Mouse (Mus musculus) layer of hippocampus, adult 9-11 months (tissue): ENCODE measurements around the gene Ccz1.
"Not testable (repeated sequence)": the region's sequence is repeated elsewhere in the genome, so short reads cannot be mapped to it uniquely, and the experiment has no call there.

Source experiments
- DNase-seq: peaks from one replicate; pipeline ENCODE4 v3.0.0; 2022

Ccz1 gene

GRCm38 (mm10) chr5:144014551-144015311 lies at the start of gene Ccz1:
Ccz1 (minus strand) TSS chr5:144014877.
- peak; percentile 83 for DNase-seq

- no peak for DNase-seq
Observed at GRCm38 (mm10) chr5:144064093-144064492, 49.4 kb upstream of the Ccz1 start.

DNA sequence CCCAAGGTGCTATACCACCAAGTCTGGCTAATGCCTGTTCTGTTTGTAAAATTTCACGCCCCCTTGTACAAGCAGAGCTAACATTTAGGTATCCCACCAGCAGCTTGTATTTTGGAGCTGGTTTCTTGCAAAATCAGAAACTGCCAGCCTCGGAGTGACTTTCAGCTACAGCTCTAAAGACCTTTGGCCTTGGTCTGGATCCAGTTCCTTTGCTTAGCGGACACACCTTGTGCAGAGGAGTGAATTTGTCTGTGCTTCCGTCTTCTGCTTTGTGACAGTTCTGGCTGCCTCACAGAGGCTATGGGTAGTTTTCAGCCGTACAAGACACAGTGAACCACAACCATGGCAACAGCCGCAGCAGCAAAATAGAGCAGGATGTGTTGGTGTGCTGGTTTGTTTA lies 39.7 kb upstream of the Ccz1 start:
- no peak for DNase-seq

DNA sequence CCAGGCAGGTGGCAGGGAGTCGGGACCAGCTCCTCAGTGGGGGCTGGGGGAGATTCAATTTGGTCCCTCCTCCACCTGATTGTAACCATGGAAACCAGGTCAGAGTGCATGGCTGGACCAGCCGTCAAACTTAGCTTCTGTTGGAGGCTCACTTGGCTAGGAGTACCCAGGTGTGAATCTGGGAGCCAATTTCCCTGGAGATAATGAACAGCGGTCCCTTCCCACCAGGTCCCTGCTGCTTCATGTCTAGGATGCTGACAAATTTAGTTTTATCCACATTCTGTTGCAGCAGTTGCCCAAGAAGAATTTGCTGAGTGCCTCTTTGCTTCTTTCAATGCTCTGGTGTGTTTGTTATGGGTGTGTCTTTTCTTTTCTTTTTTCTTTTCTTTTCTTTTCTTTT lies 38.8 kb upstream of the Ccz1 start:
- peak; percentile 25 for DNase-seq

DNA sequence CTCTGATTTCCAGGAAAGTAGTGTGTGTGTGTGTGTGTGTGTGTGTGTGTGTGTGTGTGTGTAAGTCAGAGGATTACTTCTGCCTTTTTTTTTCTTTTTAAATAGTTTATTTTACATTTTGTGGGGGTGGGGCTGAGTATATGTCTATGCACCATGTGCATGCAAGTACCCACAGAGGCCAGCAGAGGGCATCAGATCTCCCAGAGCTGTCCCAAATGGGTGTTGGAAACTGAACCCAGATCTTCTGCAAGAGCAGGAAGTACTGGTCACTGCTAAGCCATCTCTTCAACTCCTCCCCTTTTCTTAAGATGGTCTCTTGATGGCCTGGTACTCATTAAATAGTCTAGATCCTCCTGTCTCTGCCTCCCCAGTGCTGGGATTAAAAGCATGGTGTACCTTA lies 36.6 kb upstream of the Ccz1 start:
- no peak for DNase-seq

- DNase-seq, result no peak
Observed at GRCm38 (mm10) chr5:144049881-144050280, 35.2 kb upstream of the Ccz1 start.

DNA sequence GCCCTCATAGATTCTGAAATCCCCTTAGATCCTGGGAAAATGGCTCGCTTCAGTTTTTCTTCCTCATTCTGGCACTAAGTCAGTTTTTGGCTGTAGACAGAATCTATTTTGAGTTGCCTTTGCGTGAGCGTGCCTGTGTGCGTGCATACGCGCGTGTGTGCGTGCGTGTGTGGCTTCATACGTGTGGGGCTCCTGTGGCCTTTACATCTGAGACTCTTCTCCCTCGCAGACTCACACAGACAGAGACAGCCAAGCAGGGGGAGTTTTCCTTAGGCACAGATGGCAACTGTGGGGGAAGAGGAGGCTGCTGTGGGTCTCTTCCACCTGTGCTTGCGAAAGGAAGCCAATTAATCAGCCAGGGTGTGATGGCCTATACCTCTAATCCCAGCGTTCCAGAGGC lies 32.6 kb upstream of the Ccz1 start:
- DNase-seq, result peak; percentile 74

GRCm38 (mm10) chr5:144043166-144043565 lies 28.5 kb upstream of the Ccz1 start:
- no peak for DNase-seq

DNA sequence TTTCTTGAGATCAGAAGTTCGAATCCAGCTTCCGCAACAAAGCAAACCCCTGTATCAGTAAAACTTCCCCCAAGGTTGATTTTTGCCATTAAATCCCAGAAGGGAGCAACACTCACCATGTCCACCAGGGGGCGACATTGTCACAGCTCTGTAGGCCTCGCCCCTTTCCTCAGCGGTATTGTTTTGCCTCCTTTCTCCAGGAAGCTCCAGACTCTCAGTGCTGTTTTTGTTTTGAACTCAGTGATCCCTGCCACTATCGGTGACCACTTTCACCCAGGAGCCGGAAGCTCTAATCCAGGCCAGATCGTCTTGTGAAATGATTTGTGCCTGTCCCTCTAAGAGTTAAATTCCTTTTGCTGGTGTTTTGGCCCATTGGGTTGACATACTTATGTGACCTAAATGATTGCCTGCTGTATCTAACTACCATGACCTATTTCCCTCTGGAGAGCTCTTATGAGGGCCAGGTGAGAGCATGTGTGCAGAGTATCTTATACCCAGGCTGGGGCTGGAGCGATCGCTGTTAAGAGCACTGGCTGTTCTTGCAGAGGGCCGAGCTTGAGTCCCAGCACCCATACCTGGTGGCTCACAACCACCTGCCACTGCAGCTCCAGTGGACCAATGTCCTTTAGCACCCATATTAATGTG lies 26.2 kb upstream of the Ccz1 start:
- peak; percentile 49 for DNase-seq

DNA sequence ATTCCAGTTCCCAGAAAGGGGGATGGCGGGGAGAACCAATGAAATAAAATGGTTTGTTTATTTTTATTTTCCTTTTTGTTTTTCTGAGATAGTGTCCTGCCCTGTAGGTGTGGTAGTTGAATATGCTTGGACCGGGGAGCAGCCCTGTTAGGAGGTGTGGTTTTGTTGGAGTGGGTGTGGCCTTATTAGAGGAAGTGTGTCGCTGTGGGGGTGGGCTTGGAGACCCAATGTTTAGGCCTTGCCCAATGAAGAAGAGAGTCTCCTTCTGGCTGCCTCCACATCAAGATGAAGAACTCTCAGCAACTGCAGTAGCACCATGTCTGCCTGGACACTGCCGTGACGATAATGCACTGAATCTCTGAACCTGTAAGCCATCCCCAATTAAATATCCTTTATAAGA lies 25.2 kb upstream of the Ccz1 start:
- DNase-seq, result no peak

- DNase-seq, result no peak
Observed at GRCm38 (mm10) chr5:144039156-144039675, 24.5 kb upstream of the Ccz1 start.

GRCm38 (mm10) chr5:144036952-144037351 lies 22.3 kb upstream of the Ccz1 start:
- DNase-seq, result no peak

DNA sequence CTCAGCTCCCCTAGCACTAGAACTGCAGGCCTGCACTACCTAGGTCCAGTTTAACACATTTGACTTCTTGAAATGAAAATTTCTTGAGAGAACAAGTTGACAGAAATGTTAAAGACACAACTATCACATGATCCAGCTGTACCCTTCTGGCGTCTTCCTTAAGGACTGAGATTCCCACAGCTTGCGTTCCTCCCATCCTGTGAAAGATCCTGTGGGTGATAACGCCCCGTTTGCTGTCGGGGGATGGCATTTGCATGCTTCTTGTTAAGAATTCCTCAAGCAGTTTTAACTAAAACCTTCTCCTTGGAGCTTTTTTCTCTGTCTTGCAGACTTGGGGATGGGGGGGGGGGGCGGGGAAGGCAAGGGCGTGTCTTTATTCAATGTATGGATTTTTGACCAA lies 19.9 kb upstream of the Ccz1 start:
- DNase-seq, result peak; percentile 51

GRCm38 (mm10) chr5:144032491-144032890 lies 17.8 kb upstream of the Ccz1 start:
- DNase-seq, result no peak

DNA sequence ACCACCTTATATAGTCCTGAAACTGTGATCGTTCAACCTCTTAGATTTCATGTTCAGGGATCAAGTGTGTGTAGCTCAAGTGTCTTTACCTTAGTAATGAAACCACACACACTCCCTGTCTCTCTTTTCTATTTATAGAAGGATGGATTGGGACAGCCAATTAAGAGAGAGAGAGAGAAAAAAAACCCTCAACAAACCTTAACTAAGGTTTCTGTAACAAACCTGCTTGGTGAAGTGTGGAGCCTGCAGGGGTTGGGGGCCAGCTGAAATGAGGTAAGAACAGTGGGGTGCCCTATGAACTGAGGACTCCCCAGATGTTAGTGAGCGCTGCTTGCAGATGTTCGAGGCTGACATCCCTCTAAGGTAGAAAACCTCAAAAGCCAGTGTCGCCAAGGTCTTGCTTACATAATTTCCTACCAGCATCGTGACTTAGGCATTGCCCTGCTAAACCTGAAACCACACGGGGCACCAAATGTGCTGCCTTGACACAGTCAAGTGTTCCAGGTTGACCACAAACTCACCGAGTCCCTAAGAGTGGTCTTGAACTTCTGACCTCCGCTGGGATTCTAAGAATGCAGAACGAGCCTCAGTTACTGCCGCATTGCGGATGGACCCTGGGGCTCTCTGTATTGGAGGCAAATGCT lies 12.1 kb upstream of the Ccz1 start, which contains the start of gene Ocm:
Gene Ocm (minus strand): TSS at position 51 of the 644 bp plus-strand sequence.
- no peak for DNase-seq

DNA sequence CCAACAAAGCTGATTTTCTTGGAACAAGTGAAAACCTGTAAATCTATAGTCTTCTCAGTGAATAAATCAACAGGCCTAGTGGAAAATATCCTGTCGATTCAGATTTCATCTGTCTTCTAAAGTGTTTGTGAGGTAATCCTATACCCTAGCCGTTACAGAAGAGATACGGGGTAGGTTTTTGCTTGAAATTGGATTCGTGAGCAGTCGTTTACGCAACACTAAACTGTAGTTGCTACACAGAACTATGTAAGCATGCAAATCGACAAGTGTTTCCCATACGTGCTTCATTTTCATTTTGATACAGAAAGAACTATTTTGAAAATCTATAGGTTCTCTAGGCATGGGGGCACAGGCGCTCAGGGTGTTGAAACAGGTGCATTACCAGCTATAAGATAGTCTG lies 1.2 kb upstream of the Ccz1 start:
- DNase-seq, result no peak

GRCm38 (mm10) chr5:144015312-144015650 lies 604 bp upstream of the Ccz1 start:
- DNase-seq, result no peak

- not testable (repeated sequence) for DNase-seq
Observed at GRCm38 (mm10) chr5:144013366-144014134, 1.1 kb downstream of the Ccz1 start.

GRCm38 (mm10) chr5:144002461-144003192 lies 12.1 kb downstream of the Ccz1 start:
- DNase-seq, result no peak

DNA sequence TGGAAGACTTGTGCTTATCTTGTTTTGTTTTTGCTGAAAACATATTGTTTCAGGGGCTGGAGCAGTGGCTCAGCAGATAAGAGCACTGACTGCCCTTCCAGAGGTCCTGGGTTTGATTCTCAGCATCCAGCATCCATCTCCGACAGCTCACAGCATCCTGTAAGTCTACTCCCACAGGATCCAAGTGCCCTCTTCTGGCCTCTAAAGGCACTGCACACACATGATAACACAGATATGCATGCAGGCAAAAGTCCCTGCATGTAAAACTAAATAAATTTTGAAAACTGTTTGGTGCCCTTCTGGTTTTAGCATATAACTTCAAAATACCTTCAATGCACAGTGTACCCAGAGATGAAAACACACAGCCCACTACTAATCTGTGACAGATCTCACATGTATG lies 15.3 kb downstream of the Ccz1 start:
- no peak for DNase-seq

DNA sequence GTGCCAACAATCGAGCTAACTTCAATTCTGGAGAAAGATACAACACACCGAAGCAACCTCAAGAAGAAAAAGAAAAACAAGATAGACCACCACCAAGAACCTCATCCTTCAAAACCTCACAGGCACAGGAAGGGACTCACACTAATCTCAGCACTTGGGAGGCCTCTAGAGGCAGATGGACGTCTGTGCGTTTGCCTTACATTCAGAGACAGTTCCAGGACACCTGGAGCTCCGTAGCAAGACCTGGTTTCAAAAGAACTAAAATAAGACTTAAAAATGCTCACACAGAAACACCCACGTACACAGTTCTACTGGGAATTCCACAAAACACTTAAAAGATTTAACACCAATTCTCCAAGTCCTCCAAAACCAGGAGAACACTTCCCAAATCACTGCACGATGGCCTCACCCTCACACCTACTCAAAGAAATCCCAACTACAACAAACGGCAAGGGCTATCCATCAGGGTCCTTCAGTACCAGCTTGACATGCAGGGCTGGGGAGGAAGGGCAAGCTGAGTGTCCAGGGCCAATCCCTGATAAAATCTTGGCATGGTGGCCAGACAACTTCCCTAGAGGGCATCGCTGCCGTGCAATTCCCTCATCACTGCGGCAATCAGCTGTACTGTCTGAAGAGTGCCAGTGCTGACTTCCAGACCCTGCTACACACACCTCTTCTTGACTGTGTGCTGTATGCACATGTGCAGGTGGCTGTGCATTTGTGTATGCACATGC lies 19.9 kb downstream of the Ccz1 start:
- no peak for DNase-seq

DNA sequence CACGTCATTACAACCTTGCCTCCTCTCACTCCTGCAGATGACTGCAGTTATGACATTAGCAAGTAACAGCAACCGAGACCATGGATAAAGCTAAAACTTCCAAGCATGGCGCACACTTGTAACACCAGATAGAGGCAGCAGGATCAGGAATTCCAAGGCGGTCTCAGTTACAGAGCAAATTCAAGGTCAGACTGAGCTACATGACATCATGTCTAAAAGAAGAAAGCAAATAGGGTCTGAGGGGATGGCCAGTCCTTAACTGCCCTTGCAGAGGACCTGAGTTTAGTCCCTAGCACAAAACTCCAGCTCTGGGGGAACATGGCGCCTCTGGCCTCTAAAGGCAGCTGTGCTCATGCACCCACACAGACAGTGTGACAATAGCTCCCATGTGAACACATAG lies 20.8 kb downstream of the Ccz1 start:
- DNase-seq, result no peak
